Mouse (Mus musculus) mouse embryonic stem cell (cell line): ENCODE data around the gene Thbs4.

Experiments used
- in situ Hi-C, 2 experiments: fragments of 300-500 bp; cut with MboI; formaldehyde crosslinking; loops; 1 replicate in 1 of 2; 3 replicates in 1 of 2; pipeline ENCODE4 v1.14.3; 2019 to 2020; ENCODE audit warnings: low sequenced_read_pairs in 2 of 2, low pct_unique_long_range_greater_than_20kb in 1 of 2, mixed read lengths in 1 of 2; ENCODE audit not compliant: unreplicated experiment in 1 of 2

Thbs4 gene

GRCm38 (mm10) chr13:92702035-92702434 is 92.6 kb downstream of the Thbs4 start:
- in situ Hi-C loops = no loop called here
